Mouse (Mus musculus): ENCODE data around the gene Ccsap. TPM values are rescaled to one million over a fixed set of nuclear protein-coding genes. Genes with fewer than 3 reads are reported as not detected.
"Not testable (repeated sequence)": the region's sequence is repeated elsewhere in the genome, so short reads cannot be mapped to it uniquely, and the experiment has no call there.

The Ccsap gene
- polyA plus RNA-seq, 1 experiment from 2014 or later = 3.9 TPM

GRCm38 (mm10) chr8:123812227-123812626 is 47.8 kb downstream of the Ccsap start:
- no peak for ATAC-seq (ENCODE audit: insufficient read depth, low FRiP score, low read depth)
- H3K27me3 ChIP-seq (replicated peaks) = no peaks in the 10 kb centered on the region
- H3K4me1 ChIP-seq = peaks cover 3% of the 10 kb centered on the region; the same call in 1 of the 2 replicates
- no peaks in the 10 kb centered on the region for H3K9me3 ChIP-seq
- no peak overlapping the region for H3K4me3 ChIP-seq (replicated peaks)
- WGBS = 84% methylated on average over 5 of the region's 5 CpGs
- no peaks in the 10 kb centered on the region for H3K36me3 ChIP-seq
- no peak overlapping the region for H3K27ac ChIP-seq
- no peak overlapping the region for H3K9ac ChIP-seq
- H3K4me2 ChIP-seq = no peak overlapping the region

GRCm38 (mm10) chr8:123809342-123809741 is 50.7 kb downstream of the Ccsap start:
- H3K9ac ChIP-seq; H3K4me2 ChIP-seq; H3K36me3 ChIP-seq; ATAC-seq (ENCODE audit: insufficient read depth, low FRiP score, low read depth); H3K9me3 ChIP-seq; H3K27ac ChIP-seq; H3K4me3 ChIP-seq (replicated peaks); H3K27me3 ChIP-seq (replicated peaks): not testable (repeated sequence)
- H3K4me1 ChIP-seq = peaks cover 12% of the 10 kb centered on the region
- WGBS = 85% methylated on average over 4 of the region's 4 CpGs

- no peaks in the 10 kb centered on the region for H3K36me3 ChIP-seq
- no peak overlapping the region for H3K4me2 ChIP-seq
- peaks cover 12% of the 10 kb centered on the region for H3K4me1 ChIP-seq
- no peak overlapping the region for H3K4me3 ChIP-seq (replicated peaks)
- H3K27ac ChIP-seq = no peak overlapping the region
- no peaks in the 10 kb centered on the region for H3K27me3 ChIP-seq (replicated peaks)
- no peak overlapping the region for H3K9ac ChIP-seq
- 63% methylated on average over 7 of the region's 7 CpGs for WGBS
- no peaks in the 10 kb centered on the region for H3K9me3 ChIP-seq
- no peak for ATAC-seq (ENCODE audit: insufficient read depth, low FRiP score, low read depth)
Observed at GRCm38 (mm10) chr8:123808671-123809070, 51.3 kb downstream of the Ccsap start.

GRCm38 (mm10) chr8:123807852-123808573 is 52.0 kb downstream of the Ccsap start:
- Histone ChIP-seq H3K27me3 (replicated peaks) (no peaks in the 10 kb centered on the region), H3K4me2 (no peak overlapping the region), H3K27ac (no peak overlapping the region), H3K36me3 (no peaks in the 10 kb centered on the region), H3K9me3 (no peaks in the 10 kb centered on the region), H3K4me1 (peaks cover 12% of the 10 kb centered on the region), H3K4me3 (replicated peaks) (no peak overlapping the region), H3K9ac (no peak overlapping the region)
- 68% methylated on average over 6 of the region's 6 CpGs for WGBS
- no peak for ATAC-seq (ENCODE audit: insufficient read depth, low FRiP score, low read depth)

GRCm38 (mm10) chr8:123807024-123807431 is 53.0 kb downstream of the Ccsap start:
- H3K27me3 ChIP-seq (replicated peaks) = no peaks in the 10 kb centered on the region
- peak overlapping the region; percentile 56 for H3K4me3 ChIP-seq (replicated peaks)
- peak; percentile 49; the same call in 1 of the 2 replicates for ATAC-seq (ENCODE audit: insufficient read depth, low FRiP score, low read depth)
- H3K4me1 ChIP-seq = peaks cover 12% of the 10 kb centered on the region
- H3K36me3 ChIP-seq = no peaks in the 10 kb centered on the region
- no peaks in the 10 kb centered on the region for H3K9me3 ChIP-seq
- WGBS = 4% methylated on average over 14 of the region's 14 CpGs
- no peak overlapping the region for H3K9ac ChIP-seq
- no peak overlapping the region; the same call in 1 of the 2 replicates for H3K27ac ChIP-seq
- peak overlapping the region; percentile 85 for H3K4me2 ChIP-seq

GRCm38 (mm10) chr8:123806374-123806935 is 53.6 kb downstream of the Ccsap start:
- H3K27me3 ChIP-seq (replicated peaks) = no peaks in the 10 kb centered on the region
- H3K9me3 ChIP-seq = no peaks in the 10 kb centered on the region
- H3K36me3 ChIP-seq = no peaks in the 10 kb centered on the region
- peak overlapping the region; percentile 63 for H3K9ac ChIP-seq
- peak overlapping the region; percentile 75 for H3K27ac ChIP-seq
- peak overlapping the region; percentile 85 for H3K4me2 ChIP-seq
- peak overlapping the region; percentile 56 for H3K4me3 ChIP-seq (replicated peaks)
- 2% methylated on average over 12 of the region's 12 CpGs for WGBS
- no peak; the same call in 1 of the 2 replicates for ATAC-seq (ENCODE audit: insufficient read depth, low FRiP score, low read depth)
- H3K4me1 ChIP-seq = peaks cover 12% of the 10 kb centered on the region

GRCm38 (mm10) chr8:123805718-123806373 is 54.2 kb downstream of the Ccsap start, which contains the start of gene Rab4a:
TSS of gene Rab4a (plus strand) at chr8:123805985.
- Histone ChIP-seq H3K4me1 (peaks cover 12% of the 10 kb centered on the region), H3K36me3 (no peaks in the 10 kb centered on the region), H3K4me2 (peak within 1 kb of the TSS; percentile 85), H3K9me3 (no peaks in the 10 kb centered on the region), H3K27ac (peak within 1 kb of the TSS; percentile 75), H3K27me3 (replicated peaks) (no peaks in the 10 kb centered on the region), H3K9ac (peak within 1 kb of the TSS; percentile 63), H3K4me3 (replicated peaks) (peak within 1 kb of the TSS; percentile 56)
- WGBS = under 1% methylated on average over 48 of the region's 48 CpGs
- peak; percentile 88 for ATAC-seq (ENCODE audit: insufficient read depth, low FRiP score, low read depth)

- H3K4me1 ChIP-seq = peaks cover 12% of the 10 kb centered on the region
- no peaks in the 10 kb centered on the region for H3K9me3 ChIP-seq
- H3K9ac ChIP-seq = peak overlapping the region; percentile 20; the same call in 1 of the 2 replicates
- H3K4me3 ChIP-seq (replicated peaks) = peak overlapping the region; percentile 56
- H3K36me3 ChIP-seq = no peaks in the 10 kb centered on the region
- peak; percentile 8; the same call in 1 of the 2 replicates for ATAC-seq (ENCODE audit: insufficient read depth, low FRiP score, low read depth)
- H3K4me2 ChIP-seq = peak overlapping the region; percentile 85
- WGBS = 13% methylated on average over 15 of the region's 15 CpGs
- no peaks in the 10 kb centered on the region for H3K27me3 ChIP-seq (replicated peaks)
- H3K27ac ChIP-seq = peak overlapping the region; percentile 67
Observed at GRCm38 (mm10) chr8:123805209-123805717, 54.7 kb downstream of the Ccsap start.

- WGBS = 82% methylated on average over 7 of the region's 7 CpGs
- Histone ChIP-seq H3K4me3 (replicated peaks) (no peak overlapping the region), H3K4me1 (peaks cover 12% of the 10 kb centered on the region), H3K27me3 (replicated peaks) (no peaks in the 10 kb centered on the region), H3K9ac (no peak overlapping the region), H3K36me3 (no peaks in the 10 kb centered on the region), H3K9me3 (no peaks in the 10 kb centered on the region), H3K4me2 (no peak overlapping the region), H3K27ac (no peak overlapping the region)
- ATAC-seq (ENCODE audit: insufficient read depth, low FRiP score, low read depth) = no peak
Observed at GRCm38 (mm10) chr8:123804586-123804985, 55.4 kb downstream of the Ccsap start.

- no peak for ATAC-seq (ENCODE audit: insufficient read depth, low FRiP score, low read depth)
- Histone ChIP-seq H3K9me3 (no peaks in the 10 kb centered on the region), H3K4me3 (replicated peaks) (no peak overlapping the region), H3K27ac (no peak overlapping the region), H3K9ac (no peak overlapping the region), H3K36me3 (no peaks in the 10 kb centered on the region), H3K27me3 (replicated peaks) (no peaks in the 10 kb centered on the region), H3K4me2 (no peak overlapping the region), H3K4me1 (peaks cover 12% of the 10 kb centered on the region)
- WGBS = 59% methylated on average over 1 of the region's 1 CpGs
Observed at GRCm38 (mm10) chr8:123803639-123804038, 56.4 kb downstream of the Ccsap start.

- Histone ChIP-seq H3K4me1 (peaks cover 2% of the 10 kb centered on the region), H3K36me3 (no peaks in the 10 kb centered on the region), H3K9me3 (no peaks in the 10 kb centered on the region), H3K9ac (no peak overlapping the region), H3K27me3 (replicated peaks) (no peaks in the 10 kb centered on the region), H3K27ac (no peak overlapping the region), H3K4me3 (replicated peaks) (no peak overlapping the region), H3K4me2 (no peak overlapping the region)
- no peak for ATAC-seq (ENCODE audit: insufficient read depth, low FRiP score, low read depth)
- 81% methylated on average over 2 of the region's 2 CpGs for WGBS
Observed at GRCm38 (mm10) chr8:123801538-123801937, 58.5 kb downstream of the Ccsap start.

- Histone ChIP-seq H3K9me3 (no peaks in the 10 kb centered on the region), H3K27me3 (replicated peaks) (no peaks in the 10 kb centered on the region), H3K4me1 (no peaks in the 10 kb centered on the region; the same call in 1 of the 2 replicates), H3K9ac (no peak overlapping the region), H3K4me2 (no peak overlapping the region), H3K27ac (no peak overlapping the region), H3K4me3 (replicated peaks) (no peak overlapping the region), H3K36me3 (no peaks in the 10 kb centered on the region)
- no peak for ATAC-seq (ENCODE audit: insufficient read depth, low FRiP score, low read depth)
- WGBS = 89% methylated on average over 7 of the region's 7 CpGs
Observed at GRCm38 (mm10) chr8:123800867-123801266, 59.1 kb downstream of the Ccsap start.

All from stomach, embryonic 15.5 days (tissue).